Mouse (Mus musculus): ENCODE data around the gene Prl. TPM values are rescaled to one million over a fixed set of nuclear protein-coding genes. Genes with fewer than 3 reads are reported as not detected.
"Not testable (repeated sequence)": the region's sequence is repeated elsewhere in the genome, so short reads cannot be mapped to it uniquely, and the experiment has no call there.

Gene Prl
- total RNA-seq (2021): not detected
- long read RNA-seq, experiment 1: 0 reads
- long read RNA-seq, experiment 2: 0 reads

DNA sequence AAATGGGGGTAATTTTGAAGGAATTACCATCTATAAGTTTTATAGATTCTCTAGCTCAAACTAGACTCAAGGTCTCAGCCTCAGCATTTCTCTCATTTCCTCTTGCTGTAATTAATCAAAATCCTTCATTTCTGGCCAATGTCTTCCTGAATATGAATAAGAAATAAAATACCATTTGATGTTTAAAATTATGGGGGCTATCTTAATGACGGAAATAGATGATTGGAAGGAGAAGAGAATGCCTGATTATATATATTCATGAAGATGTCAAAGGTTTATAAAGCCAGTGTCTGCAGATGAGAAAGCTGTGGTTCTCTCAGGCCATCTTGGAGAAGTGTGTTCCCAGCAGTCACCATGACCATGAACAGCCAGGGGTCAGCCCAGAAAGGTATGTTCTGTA lies at the start of gene Prl:
Gene Prl (plus strand): TSS at position 301 of the 400 bp plus-strand sequence.
- DNase-seq: no peak

DNA sequence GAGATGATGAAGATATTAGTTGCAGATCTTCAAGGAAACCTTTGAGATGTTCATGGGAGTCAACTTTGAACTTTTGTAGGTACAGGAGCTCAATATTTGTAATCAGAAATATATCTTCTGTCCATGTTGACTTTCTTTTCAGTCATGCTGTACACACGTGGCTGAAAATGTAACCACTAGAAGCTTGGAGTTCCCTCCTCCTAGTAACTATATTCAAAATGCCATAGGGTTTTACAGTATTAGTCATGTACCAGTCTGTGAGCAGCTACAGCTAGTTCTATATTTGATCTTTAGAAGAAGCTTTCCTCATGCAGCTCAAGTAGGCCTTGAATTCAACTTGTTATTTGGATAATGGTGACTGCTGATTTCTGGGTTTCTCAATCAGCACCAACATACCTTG lies 30.8 kb upstream of the Prl start:
- no peak for DNase-seq

DNA sequence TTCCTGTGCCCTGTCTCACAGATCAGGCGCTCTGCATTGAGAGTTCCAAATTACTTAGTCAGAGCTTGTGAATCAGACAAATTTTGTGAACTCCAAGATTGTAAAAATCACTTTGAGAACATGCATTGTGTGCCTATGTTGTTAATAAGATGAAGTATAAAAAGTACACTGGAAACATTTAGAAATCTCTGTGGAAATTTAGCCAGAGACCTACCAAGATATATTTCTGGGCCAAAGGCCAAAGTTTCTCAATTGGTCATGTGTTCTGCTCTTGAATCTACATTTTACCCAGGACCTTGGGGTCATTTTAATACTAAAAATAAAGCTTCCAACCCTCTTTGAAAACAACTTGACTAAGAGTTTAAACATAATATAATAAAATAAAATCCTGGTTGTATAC lies 30.0 kb upstream of the Prl start:
- DNase-seq: no peak

DNA sequence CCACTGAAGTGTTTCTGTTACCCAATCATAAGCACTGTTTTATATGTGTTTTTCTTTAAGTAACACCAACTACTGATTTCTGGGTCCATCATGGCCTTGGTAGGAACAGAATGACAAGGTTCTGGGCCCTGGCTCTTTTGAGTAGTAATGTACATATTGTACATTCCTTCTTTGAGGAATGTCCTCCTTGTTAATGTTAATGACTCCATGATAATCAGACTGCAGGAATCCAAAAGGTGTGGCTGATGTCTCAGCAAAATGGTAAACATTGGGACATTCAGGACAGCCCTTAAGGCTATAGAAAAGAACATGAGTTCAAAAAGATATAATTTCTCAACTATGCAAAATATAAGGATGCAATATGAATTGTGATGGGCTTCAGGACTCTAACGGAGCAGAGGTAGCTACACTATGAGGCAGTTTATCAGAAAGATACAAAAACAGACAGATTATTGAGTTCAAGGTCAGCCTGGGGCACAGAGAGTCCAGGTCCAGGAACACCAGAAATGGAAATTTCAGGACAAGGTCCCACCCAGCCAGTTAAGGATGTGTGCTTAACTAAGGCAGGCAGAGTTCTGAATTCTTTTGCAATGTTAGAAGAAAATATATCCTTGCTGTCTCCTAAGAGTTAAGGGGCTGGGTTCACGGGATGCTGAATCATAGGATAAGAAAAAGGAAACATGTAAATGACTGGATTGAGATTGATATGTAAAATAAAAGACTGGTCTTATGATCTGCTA lies 28.7 kb upstream of the Prl start:
- DNase-seq: no peak

DNA sequence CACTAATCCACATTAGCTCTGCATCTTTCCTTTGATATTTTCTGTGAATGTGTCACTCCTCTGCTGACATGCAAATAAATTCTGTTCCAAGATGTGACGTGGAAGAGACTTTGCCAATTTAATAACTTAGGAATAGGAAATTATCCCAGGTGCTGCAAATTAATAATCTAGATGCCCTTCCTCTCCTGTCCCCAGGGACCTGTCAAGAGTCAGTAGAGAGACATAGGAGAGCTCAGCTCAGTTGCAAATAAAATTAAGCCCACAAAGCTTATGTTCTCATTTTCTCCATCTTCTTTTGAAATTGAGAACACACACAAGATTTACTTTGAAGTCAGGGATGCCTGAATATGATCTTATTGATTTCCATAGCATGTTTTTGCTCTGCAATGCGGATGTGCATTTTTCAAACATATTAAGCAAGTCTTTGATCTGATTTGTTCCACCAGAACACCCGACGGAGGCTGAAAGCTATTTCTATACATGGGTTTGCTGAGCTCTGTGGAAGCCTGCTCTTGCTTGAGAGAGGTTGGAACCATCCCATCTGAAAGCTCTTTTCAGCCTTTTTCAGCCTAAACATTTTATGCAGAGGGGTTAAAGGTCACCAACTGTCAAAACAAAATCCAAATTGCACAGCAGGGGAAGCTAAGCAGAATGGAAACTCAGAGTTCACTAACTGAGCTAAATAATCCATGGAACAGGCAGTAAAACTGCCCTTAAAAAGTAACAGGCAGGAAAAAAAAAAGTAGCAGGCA lies 26.1 kb upstream of the Prl start:
- no peak for DNase-seq

DNA sequence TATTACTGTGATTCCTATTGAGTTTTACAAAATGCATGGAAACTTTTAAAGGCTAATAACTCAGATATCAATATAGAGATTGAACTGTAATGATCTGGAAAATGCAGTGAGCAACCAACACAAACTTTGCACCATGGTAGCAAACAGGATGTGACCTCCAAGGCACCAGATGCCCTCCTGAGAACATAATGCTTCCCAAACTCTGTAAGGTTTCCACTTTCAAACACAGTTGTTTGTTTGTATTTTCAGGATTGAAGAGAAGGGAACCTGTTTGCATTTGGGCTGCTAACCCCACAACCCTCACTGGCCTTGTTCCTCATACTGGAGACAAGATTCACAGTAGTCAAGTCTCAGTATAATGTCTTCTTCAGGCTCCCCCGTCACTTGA lies 25.5 kb upstream of the Prl start:
- DNase-seq: no peak

DNA sequence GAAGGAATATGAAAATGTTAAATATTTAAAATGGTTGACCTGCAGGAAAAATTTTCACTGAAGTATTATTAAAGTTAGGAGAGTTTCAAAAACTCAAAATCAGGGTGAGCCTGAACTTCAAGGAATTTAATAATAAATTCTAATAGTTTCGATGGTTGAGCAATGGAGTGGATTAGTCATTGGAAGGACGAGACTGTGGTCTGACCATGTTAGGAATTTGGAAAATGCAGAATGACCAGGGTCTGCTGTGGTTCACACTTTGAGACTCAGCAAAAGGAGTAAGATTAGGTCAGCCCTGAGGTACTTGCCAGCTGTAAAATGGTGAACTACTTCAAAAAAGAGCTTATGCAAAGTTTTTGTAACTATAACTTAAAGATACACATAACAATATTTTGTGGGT lies 24.4 kb upstream of the Prl start:
- DNase-seq: no peak

DNA sequence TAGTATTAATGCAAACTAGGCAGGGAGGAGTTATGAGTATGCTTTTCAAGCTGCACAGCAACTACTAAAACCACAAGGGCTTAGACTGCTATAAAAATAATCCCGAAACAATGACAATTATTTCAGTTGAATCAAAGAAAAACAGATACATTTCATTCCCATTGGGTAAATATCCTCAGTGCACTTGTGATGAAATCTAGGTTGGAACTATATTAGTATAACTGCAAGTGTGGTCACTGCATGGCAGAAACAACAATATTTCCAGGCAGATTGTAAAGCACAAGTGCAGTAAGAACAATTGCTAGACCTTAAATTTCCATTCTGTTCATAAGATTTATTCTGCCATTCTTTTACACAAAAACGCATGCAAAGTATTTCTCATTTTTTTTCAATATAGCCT lies 15.2 kb upstream of the Prl start:
- no peak for DNase-seq

DNA sequence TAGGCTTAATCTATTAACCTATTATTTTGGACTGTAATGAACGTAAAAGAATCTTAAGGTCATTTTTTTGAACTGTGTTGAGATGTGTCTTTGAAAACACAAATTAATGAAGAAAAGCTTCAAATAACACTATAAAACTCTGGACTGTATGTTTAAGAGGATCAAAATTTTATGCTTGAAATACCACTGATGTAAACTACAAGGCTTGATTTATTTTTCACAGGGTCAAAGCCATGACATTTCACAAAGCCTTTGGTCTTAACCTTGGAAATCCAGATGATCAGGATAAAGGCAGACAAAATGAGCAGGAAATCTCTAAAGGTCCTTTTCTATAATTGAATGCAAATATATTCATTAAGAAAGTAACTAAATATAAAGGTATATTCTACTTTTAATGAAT lies 14.0 kb upstream of the Prl start:
- no peak for DNase-seq

DNA sequence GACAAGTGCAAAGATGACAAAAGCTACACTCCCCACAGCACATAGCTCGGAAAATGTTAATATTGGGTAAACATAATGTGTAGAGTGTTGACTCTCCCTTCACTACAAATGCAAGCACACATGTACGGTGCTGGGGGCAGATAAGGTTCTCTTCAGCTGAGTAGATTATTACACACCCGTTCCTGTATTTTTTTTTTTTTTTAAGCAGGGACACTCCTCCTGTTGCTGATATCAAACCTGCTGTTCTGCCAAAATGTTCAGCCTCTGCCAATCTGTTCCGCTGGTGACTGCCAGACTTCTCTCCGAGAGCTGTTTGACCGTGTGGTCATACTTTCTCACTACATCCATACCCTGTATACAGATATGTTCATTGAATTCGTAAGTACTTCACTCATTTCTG lies 1.8 kb downstream of the Prl start:
- DNase-seq: no peak

DNA sequence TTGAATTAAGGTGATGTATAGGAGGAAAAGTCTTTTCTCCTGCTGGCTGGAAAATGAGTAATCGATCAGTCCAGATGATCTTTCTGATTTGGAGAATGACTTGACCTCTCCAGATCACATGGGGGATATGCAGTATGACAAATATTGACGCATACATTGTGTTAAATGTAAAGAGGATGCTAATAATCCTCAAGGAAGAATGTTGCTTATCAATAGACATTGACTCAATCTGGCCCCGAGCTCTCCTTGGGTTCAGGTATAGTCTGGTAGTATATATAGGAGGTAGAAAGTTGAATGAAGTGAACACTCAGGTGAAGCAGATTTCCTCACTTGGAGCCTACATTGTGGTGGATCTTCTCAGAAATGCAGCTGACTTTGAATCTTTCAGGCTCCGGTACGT lies 36.5 kb downstream of the Prl start, which contains the start of gene Prl3d1:
Gene Prl3d1 (plus strand): TSS at position 301 of the 400 bp plus-strand sequence.
- not testable (repeated sequence) for DNase-seq

Other genes starting within 250 kb of the Prl start
- not detected for gene Prl3d1, start 36.6 kb downstream of the Prl start, total RNA-seq (2021)
- gene Prl3d2, start 64.1 kb downstream of the Prl start, total RNA-seq (2021): not detected
- not detected for gene Prl3d3, start 99.2 kb downstream of the Prl start, total RNA-seq (2021)
- not detected for gene Prl3c1, start 139.1 kb downstream of the Prl start, total RNA-seq (2021)
- gene Prl3b1, start 184.3 kb downstream of the Prl start, total RNA-seq (2021): not detected
- gene Prl3a1, start 201.9 kb downstream of the Prl start, total RNA-seq (2021): not detected

Data from gastrocnemius, postnatal 10 days (tissue).